Mouse (Mus musculus): ENCODE measurements around the gene Mgat5. TPM values are rescaled to one million over a fixed set of nuclear protein-coding genes. Genes with fewer than 3 reads are reported as not detected.

The Mgat5 gene
- polyA plus RNA-seq, 1 experiment: 11.4 TPM

GRCm38 (mm10) chr1:127395724-127396123 lies 190.9 kb downstream of the Mgat5 start:
- H3K27me3 ChIP-seq (ENCODE audit: control insufficient read depth, insufficient read depth, low read length): no peaks in the 10 kb centered on the region
- peaks cover 35% of the 10 kb centered on the region for H3K36me3 ChIP-seq (ENCODE audit: control insufficient read depth, insufficient read depth, low read length)
- no peak overlapping the region for H3K27ac ChIP-seq (ENCODE audit: insufficient read depth, low read depth, low read length)
- no peak overlapping the region for H3K4me3 ChIP-seq (ENCODE audit: low read depth, low read length)
- peaks cover 15% of the 10 kb centered on the region; the same call in 1 of the 2 replicates for H3K4me1 ChIP-seq (ENCODE audit: control insufficient read depth, insufficient read depth, insufficient read length, low read length)
- TF ChIP-seq CTCF (IDR thresholded peaks at IDR 0.05; ENCODE audit: extremely low read depth, insufficient read length, insufficient replicate concordance, low read depth, low read length) (no peak), POLR2A (IDR thresholded peaks at IDR 0.05; ENCODE audit: low read depth, low read length) (no peak)
- WGBS: 86% methylated on average over 5 of the region's 5 CpGs

- Histone ChIP-seq H3K4me3 (ENCODE audit: low read depth, low read length) (peak overlapping the region; percentile 47; the same call in 1 of the 2 replicates), H3K27ac (ENCODE audit: insufficient read depth, low read depth, low read length) (peak overlapping the region; percentile 81)
- 34% methylated on average over 12 of the region's 12 CpGs for WGBS
Observed at GRCm38 (mm10) chr1:127396569-127397349, 191.9 kb downstream of the Mgat5 start.

GRCm38 (mm10) chr1:127397396-127397795 lies 192.6 kb downstream of the Mgat5 start:
- TF ChIP-seq CTCF (IDR thresholded peaks at IDR 0.05; ENCODE audit: extremely low read depth, insufficient read length, insufficient replicate concordance, low read depth, low read length) (no peak), POLR2A (IDR thresholded peaks at IDR 0.05; ENCODE audit: low read depth, low read length) (no peak)
- H3K36me3 ChIP-seq (ENCODE audit: control insufficient read depth, insufficient read depth, low read length): peaks cover 39% of the 10 kb centered on the region
- H3K27me3 ChIP-seq (ENCODE audit: control insufficient read depth, insufficient read depth, low read length): no peaks in the 10 kb centered on the region
- 31% methylated on average over 13 of the region's 13 CpGs for WGBS
- peak overlapping the region; percentile 47 for H3K4me3 ChIP-seq (ENCODE audit: low read depth, low read length)
- H3K4me1 ChIP-seq (ENCODE audit: control insufficient read depth, insufficient read depth, insufficient read length, low read length): peaks cover 15% of the 10 kb centered on the region; the same call in 1 of the 2 replicates
- peak overlapping the region; percentile 81 for H3K27ac ChIP-seq (ENCODE audit: insufficient read depth, low read depth, low read length)

More at GRCm38 (mm10) chr1:127396569-127397349, 191.9 kb downstream of the Mgat5 start:
- Histone ChIP-seq H3K36me3 (ENCODE audit: control insufficient read depth, insufficient read depth, low read length) (peaks cover 36% of the 10 kb centered on the region), H3K27me3 (ENCODE audit: control insufficient read depth, insufficient read depth, low read length) (no peaks in the 10 kb centered on the region), H3K4me1 (ENCODE audit: control insufficient read depth, insufficient read depth, insufficient read length, low read length) (peaks cover 15% of the 10 kb centered on the region; the same call in 1 of the 2 replicates)
- TF ChIP-seq CTCF (IDR thresholded peaks at IDR 0.05; ENCODE audit: extremely low read depth, insufficient read length, insufficient replicate concordance, low read depth, low read length) (no peak), POLR2A (IDR thresholded peaks at IDR 0.05; ENCODE audit: low read depth, low read length) (no peak)

GRCm38 (mm10) chr1:127398186-127398585 lies 193.4 kb downstream of the Mgat5 start:
- H3K36me3 ChIP-seq (ENCODE audit: control insufficient read depth, insufficient read depth, low read length): peaks cover 37% of the 10 kb centered on the region
- no peaks in the 10 kb centered on the region for H3K27me3 ChIP-seq (ENCODE audit: control insufficient read depth, insufficient read depth, low read length)
- peaks cover 15% of the 10 kb centered on the region; the same call in 1 of the 2 replicates for H3K4me1 ChIP-seq (ENCODE audit: control insufficient read depth, insufficient read depth, insufficient read length, low read length)
- H3K27ac ChIP-seq (ENCODE audit: insufficient read depth, low read depth, low read length): peak overlapping the region; percentile 62; the same call in 1 of the 2 replicates
- H3K4me3 ChIP-seq (ENCODE audit: low read depth, low read length): no peak overlapping the region
- 66% methylated on average over 5 of the region's 5 CpGs for WGBS
- no peak for TF ChIP-seq POLR2A (IDR thresholded peaks at IDR 0.05; ENCODE audit: low read depth, low read length)
- no peak for TF ChIP-seq CTCF (IDR thresholded peaks at IDR 0.05; ENCODE audit: extremely low read depth, insufficient read length, insufficient replicate concordance, low read depth, low read length)

- Histone ChIP-seq H3K36me3 (ENCODE audit: control insufficient read depth, insufficient read depth, low read length) (peaks cover 32% of the 10 kb centered on the region), H3K27me3 (ENCODE audit: control insufficient read depth, insufficient read depth, low read length) (no peaks in the 10 kb centered on the region), H3K4me1 (ENCODE audit: control insufficient read depth, insufficient read depth, insufficient read length, low read length) (peaks cover 15% of the 10 kb centered on the region; the same call in 1 of the 2 replicates), H3K27ac (ENCODE audit: insufficient read depth, low read depth, low read length) (no peak overlapping the region), H3K4me3 (ENCODE audit: low read depth, low read length) (no peak overlapping the region)
- WGBS: 50% methylated on average over 2 of the region's 2 CpGs
- TF ChIP-seq CTCF (IDR thresholded peaks at IDR 0.05; ENCODE audit: extremely low read depth, insufficient read length, insufficient replicate concordance, low read depth, low read length): no peak
- TF ChIP-seq POLR2A (IDR thresholded peaks at IDR 0.05; ENCODE audit: low read depth, low read length): no peak
Observed at GRCm38 (mm10) chr1:127400198-127400597, 195.4 kb downstream of the Mgat5 start.

- H3K4me1 ChIP-seq (ENCODE audit: control insufficient read depth, insufficient read depth, insufficient read length, low read length): peaks cover 15% of the 10 kb centered on the region; the same call in 1 of the 2 replicates
- H3K27ac ChIP-seq (ENCODE audit: insufficient read depth, low read depth, low read length): no peak overlapping the region
- no peaks in the 10 kb centered on the region for H3K27me3 ChIP-seq (ENCODE audit: control insufficient read depth, insufficient read depth, low read length)
- no peak overlapping the region for H3K4me3 ChIP-seq (ENCODE audit: low read depth, low read length)
- peaks cover 32% of the 10 kb centered on the region for H3K36me3 ChIP-seq (ENCODE audit: control insufficient read depth, insufficient read depth, low read length)
- TF ChIP-seq CTCF (IDR thresholded peaks at IDR 0.05; ENCODE audit: extremely low read depth, insufficient read length, insufficient replicate concordance, low read depth, low read length): no peak
- no peak for TF ChIP-seq POLR2A (IDR thresholded peaks at IDR 0.05; ENCODE audit: low read depth, low read length)
- WGBS: 64% methylated on average over 6 of the region's 6 CpGs
Observed at GRCm38 (mm10) chr1:127400666-127401065, 195.9 kb downstream of the Mgat5 start.

GRCm38 (mm10) chr1:127404655-127405054 lies 199.8 kb downstream of the Mgat5 start:
- TF ChIP-seq POLR2A (IDR thresholded peaks at IDR 0.05; ENCODE audit: low read depth, low read length) (no peak), CTCF (IDR thresholded peaks at IDR 0.05; ENCODE audit: extremely low read depth, insufficient read length, insufficient replicate concordance, low read depth, low read length) (no peak)
- peaks cover 24% of the 10 kb centered on the region for H3K36me3 ChIP-seq (ENCODE audit: control insufficient read depth, insufficient read depth, low read length)
- no peaks in the 10 kb centered on the region for H3K4me1 ChIP-seq (ENCODE audit: control insufficient read depth, insufficient read depth, insufficient read length, low read length)
- H3K27ac ChIP-seq (ENCODE audit: insufficient read depth, low read depth, low read length): no peak overlapping the region
- 85% methylated on average over 3 of the region's 3 CpGs for WGBS
- H3K4me3 ChIP-seq (ENCODE audit: low read depth, low read length): no peak overlapping the region
- H3K27me3 ChIP-seq (ENCODE audit: control insufficient read depth, insufficient read depth, low read length): no peaks in the 10 kb centered on the region

Data from small intestine, adult 2 months (tissue).